9 mouse cellular contexts compared by ENCODE assay signal in genomic region chr13:93785329-93785728, GRCm38 (mm10). TPM values are rescaled to one million over a fixed set of nuclear protein-coding genes. Genes with fewer than 3 reads are reported as not detected.
A peak's percentile ranks its signal among the peaks of the same experiment; 100 is the strongest.
DNase-seq lines count a peak whose midpoint lies in the region; ATAC-seq and TF ChIP-seq lines count a peak whose summit lies in the region.
"Had no signal": no experiment of that assay in that cellular context is flagged by ENCODE, and none has a peak within 500 bp of the region (broad histone marks: within the 10 kb centered on the region; RNA-seq: fewer than 3 reads in every experiment).

No protein-coding gene starts in this region.

- 76% methylated on average over 3 of the region's 3 CpGs for WGBS in lung, embryonic 14.5 days
- WGBS in midbrain, embryonic 13.5 days, result 76% methylated on average over 3 of the region's 3 CpGs

- DNase-seq in frontal cortex, postnatal 25 days (ENCODE audit: low spot score in 2 of 2), result no peak
- DNase-seq in lung, embryonic 14.5 days, result no peak
- no peak for DNase-seq in lung, postnatal 25 days (ENCODE audit: low spot score)
- DNase-seq in brain, embryonic 14.5 days (ENCODE audit: low read depth), result no peak
- DNase-seq in splenic B cell, adult 2 months (ENCODE audit: low read depth, low spot score), result peak; percentile 59
- DNase-seq in layer of hippocampus, adult 9-10 months (ENCODE audit: low spot score), result no peak

- no peaks in the 10 kb centered on the region for H3K27me3 ChIP-seq in lung, embryonic 14.5 days (ENCODE audit: insufficient read depth, low read length)
- no peaks in the 10 kb centered on the region for H3K27me3 ChIP-seq in splenic B cell, adult 2 months (ENCODE audit: control insufficient read depth, insufficient read depth, low read length, poor library complexity, severe bottlenecking)
- no peaks in the 10 kb centered on the region for H3K27me3 ChIP-seq in midbrain, embryonic 13.5 days

- peak; percentile 50 for TF ChIP-seq CTCF in lung, embryonic 14.5 days (IDR thresholded peaks at IDR 0.05; ENCODE audit: low read depth)
- peak; percentile 17; the same call in 1 of the 2 replicates for TF ChIP-seq CTCF in brain, embryonic 14.5 days (IDR thresholded peaks at IDR 0.05; ENCODE audit: borderline replicate concordance, extremely low read depth, insufficient read depth, insufficient read length)

- no peak overlapping the region for H3K9ac ChIP-seq in lung, embryonic 14.5 days
- no peak overlapping the region for H3K9ac ChIP-seq in midbrain, embryonic 13.5 days (replicated peaks)

- peaks cover 9% of the 10 kb centered on the region; the same call in 1 of the 2 replicates for H3K4me1 ChIP-seq in lung, embryonic 14.5 days (ENCODE audit: insufficient read depth)
- no peaks in the 10 kb centered on the region for H3K4me1 ChIP-seq in midbrain, embryonic 13.5 days (replicated peaks)
- H3K4me1 ChIP-seq: midbrain, embryonic 10.5 days had no signal

- no peak overlapping the region for H3K4me2 ChIP-seq in lung, embryonic 14.5 days
- no peak overlapping the region for H3K4me2 ChIP-seq in midbrain, embryonic 13.5 days (replicated peaks)

- no peak overlapping the region for H3K4me3 ChIP-seq in lung, embryonic 14.5 days (ENCODE audit: low read depth, low read length)
- no peak overlapping the region for H3K4me3 ChIP-seq in midbrain, embryonic 13.5 days (replicated peaks)
- H3K4me3 ChIP-seq: midbrain, embryonic 10.5 days had no signal

- H3K36me3 ChIP-seq in lung, embryonic 14.5 days (ENCODE audit: insufficient read depth), result no peaks in the 10 kb centered on the region
- no peaks in the 10 kb centered on the region for H3K36me3 ChIP-seq in splenic B cell, adult 2 months (ENCODE audit: control insufficient read depth, insufficient read depth, low read length, poor library complexity, severe bottlenecking)
- no peaks in the 10 kb centered on the region for H3K36me3 ChIP-seq in midbrain, embryonic 13.5 days
- H3K36me3 ChIP-seq: midbrain, embryonic 10.5 days had no signal

- no peak for TF ChIP-seq POLR2A in brain, embryonic 14.5 days (IDR thresholded peaks at IDR 0.05; ENCODE audit: borderline replicate concordance, extremely low read depth, insufficient read depth, insufficient read length, poor library complexity, severe bottlenecking)

- H3K9me3 ChIP-seq in lung, embryonic 14.5 days (ENCODE audit: low read depth, low read length), result no peaks in the 10 kb centered on the region
- no peaks in the 10 kb centered on the region for H3K9me3 ChIP-seq in midbrain, embryonic 13.5 days
- H3K9me3 ChIP-seq: midbrain, embryonic 10.5 days had no signal

- H3K27ac ChIP-seq in lung, embryonic 14.5 days (ENCODE audit: low read depth), result no peak overlapping the region
- H3K27ac ChIP-seq in midbrain, embryonic 13.5 days, result no peak overlapping the region
- H3K27ac ChIP-seq: midbrain, embryonic 10.5 days had no signal

- peak; percentile 60; the same call in 1 of the 2 replicates for ATAC-seq in frontal cortex, adult (ENCODE audit: low TSS enrichment)
- ATAC-seq in lung, embryonic 14.5 days (ENCODE audit: insufficient read depth), result no peak
- ATAC-seq in midbrain, embryonic 13.5 days, result no peak

RNA-seq across cellular contexts. Expression of gene Arsb, which starts 13.9 kb away (rescaled TPM):
- polyA plus RNA-seq in lung, embryonic 14.5 days (2014; fragmentation: Nextera tagmentation; extraction: Ambion mirVana), result 20.3 and 21.2 TPM in 2 replicates
- polyA plus RNA-seq in brain, embryonic 14.5 days (2012; rRNA removed), result 18.5 and 19.5 TPM in 2 replicates
- 6.6 and 7.3 TPM in 2 replicates for polyA plus RNA-seq in midbrain, embryonic 13.5 days (2015; fragmentation: Nextera tagmentation; extraction: Ambion mirVana)
